Mouse (Mus musculus) c-Kit-positive CD71-negative TER-119-negative erythroid progenitor cells, embryonic 14.5 days (primary cell): ENCODE results near the gene Rnf24.
"Not testable (repeated sequence)": the region's sequence is repeated elsewhere in the genome, so short reads cannot be mapped to it uniquely, and the experiment has no call there.

Experiments
- DNase-seq: peaks from one replicate; pipeline ENCODE4 v3.0.0-alpha.2; 2013; ENCODE audit warnings: low read depth

Gene Rnf24

GRCm38 (mm10) chr2:131337602-131338001 lies 15.1 kb downstream of the Rnf24 start:
- DNase-seq: no peak

- no peak for DNase-seq
Observed at GRCm38 (mm10) chr2:131330548-131330947, 22.1 kb downstream of the Rnf24 start.

DNA sequence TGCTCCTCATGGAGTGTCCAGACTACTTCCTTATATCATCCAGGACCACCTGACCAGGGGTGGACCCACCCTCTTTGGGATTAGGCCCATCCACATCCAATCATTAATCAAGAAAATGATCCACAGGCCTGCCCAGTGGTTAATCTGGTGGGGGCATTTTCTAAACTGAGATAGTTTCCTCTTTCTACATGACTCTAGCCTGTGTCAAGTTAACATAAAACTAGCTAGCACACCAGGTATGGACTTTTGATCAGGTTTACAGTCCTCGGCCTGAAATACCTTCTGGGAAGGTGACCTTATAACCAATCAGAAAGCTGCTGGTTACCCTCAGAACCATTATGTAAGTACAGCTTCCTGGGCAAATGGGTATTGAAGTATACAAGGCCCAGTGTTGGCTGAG lies 23.7 kb downstream of the Rnf24 start:
- no peak for DNase-seq

GRCm38 (mm10) chr2:131326044-131326443 lies 26.6 kb downstream of the Rnf24 start:
- DNase-seq: no peak

GRCm38 (mm10) chr2:131323675-131324074 lies 29.0 kb downstream of the Rnf24 start:
- DNase-seq: no peak

DNA sequence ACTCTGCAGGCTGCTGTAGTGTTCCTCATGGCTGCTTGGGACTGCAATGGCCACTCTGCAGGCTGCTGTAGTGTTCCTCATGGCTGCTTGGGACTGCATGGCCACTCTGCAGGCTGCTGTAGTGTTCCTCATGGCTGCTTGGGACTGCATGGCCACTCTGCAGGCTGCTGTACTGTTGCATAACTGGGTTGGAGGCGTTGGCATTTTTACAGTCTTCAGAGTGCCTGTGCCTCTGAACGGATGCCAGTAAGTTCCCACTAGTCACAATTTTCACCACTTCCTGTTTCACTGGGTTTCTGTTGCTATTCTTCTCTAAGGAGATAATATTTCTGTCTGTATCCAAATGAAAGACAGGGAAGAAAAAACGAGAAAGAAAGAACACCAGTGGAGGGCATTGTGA lies 31.5 kb downstream of the Rnf24 start:
- DNase-seq: peak; percentile 23

- no peak for DNase-seq
Observed at GRCm38 (mm10) chr2:131319401-131319800, 33.3 kb downstream of the Rnf24 start.

DNA sequence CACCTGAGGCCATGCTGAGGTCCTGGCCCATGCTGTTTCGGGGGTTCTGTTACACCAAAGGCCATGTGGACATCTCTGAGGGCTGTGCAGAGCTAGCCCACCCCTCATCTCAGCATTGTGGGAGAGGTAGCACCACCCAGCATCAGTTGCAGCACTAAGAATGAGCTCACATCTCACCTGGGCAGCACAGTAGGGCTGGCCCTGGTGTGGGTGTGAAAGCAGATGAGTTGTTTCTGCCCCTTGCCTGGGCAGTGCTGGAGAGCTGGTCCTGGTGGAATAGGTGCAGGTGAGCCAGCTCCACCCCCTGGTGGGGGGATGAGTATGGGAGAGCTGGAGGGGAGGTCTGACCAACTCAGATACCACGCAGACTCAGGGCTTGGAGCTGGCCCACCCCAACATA lies 36.5 kb downstream of the Rnf24 start:
- no peak for DNase-seq

DNA sequence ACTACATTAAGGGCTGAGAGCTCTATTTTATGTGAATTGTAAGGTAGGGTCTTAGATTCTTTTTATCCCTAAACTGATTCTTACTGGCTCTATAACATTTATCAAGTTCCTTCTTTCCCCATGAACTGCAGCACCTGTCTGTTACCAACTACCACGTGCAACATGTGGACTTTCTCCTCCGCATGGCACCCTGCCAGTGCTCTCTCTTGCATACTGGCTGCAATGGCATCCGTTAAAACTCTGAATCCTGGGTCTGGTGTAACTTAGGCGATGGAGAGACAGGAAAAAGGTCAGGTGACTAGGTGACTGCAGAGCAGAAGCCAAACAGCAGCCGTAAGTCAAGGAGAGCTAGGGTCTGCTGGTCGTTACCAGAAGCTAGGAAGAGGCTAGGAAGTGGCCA lies 43.4 kb downstream of the Rnf24 start:
- DNase-seq: no peak

GRCm38 (mm10) chr2:131307822-131308221 lies 44.9 kb downstream of the Rnf24 start:
- no peak for DNase-seq

- no peak for DNase-seq
Observed at GRCm38 (mm10) chr2:131307391-131307790, 45.3 kb downstream of the Rnf24 start.

DNA sequence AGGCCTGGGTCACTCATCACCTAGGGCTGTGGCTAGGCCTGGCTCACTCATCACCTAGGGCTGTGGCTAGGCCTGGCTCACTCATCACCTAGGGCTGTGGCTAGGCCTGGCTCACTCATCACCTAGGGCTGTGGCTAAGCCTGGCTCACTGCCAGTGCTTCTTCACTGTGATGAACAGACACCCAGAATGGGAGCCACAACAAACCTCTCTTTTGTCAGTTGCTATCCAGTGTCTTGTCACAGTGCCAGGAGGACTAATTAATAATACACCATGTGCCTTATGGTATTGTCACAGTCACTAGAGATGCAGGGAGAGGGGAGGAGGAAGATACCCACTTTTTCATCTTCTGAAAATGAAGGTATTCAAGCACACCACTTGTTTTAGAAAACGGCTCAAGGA lies 47.5 kb downstream of the Rnf24 start:
- DNase-seq: not testable (repeated sequence)

DNA sequence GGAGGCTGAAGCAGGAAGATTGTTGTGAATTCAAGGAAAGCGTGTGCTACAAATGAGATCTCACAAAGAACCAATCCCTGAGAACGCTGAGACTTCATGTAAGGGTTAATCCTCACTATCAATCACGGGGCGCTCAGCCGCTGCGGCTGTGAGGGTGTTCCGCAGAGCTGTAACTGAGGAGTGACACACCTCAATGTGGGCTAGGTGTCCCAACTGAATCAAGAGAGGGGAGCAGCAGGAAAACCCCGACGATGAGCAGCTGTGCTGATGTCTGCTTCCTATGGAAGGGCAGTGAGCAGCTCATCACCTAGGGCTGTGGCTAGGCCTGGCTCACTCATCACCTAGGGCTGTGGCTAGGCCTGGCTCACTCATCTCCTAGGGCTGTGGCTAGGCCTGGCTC lies 48.2 kb downstream of the Rnf24 start:
- no peak for DNase-seq

DNA sequence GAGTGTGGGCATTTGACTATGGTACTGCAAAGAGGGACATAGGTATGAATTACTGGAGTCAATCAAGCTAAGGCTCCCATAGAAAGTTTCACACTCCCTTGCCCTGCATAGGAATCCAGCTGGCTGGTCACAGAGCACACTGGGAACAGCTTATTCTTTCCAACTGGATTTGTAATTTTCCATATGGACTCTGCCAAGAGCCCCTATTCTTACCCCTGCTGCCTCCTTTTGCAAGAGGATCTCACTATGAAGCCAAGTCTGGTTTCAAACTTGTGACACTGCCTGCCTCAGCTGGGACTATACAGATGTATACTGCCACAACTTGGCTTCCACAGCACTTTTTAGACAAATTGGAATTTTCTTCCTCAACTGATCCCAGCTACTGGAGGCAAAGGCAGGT lies 51.1 kb downstream of the Rnf24 start:
- no peak for DNase-seq

GRCm38 (mm10) chr2:131300485-131300884 lies 52.2 kb downstream of the Rnf24 start:
- DNase-seq: no peak

GRCm38 (mm10) chr2:131298674-131299073 lies 54.0 kb downstream of the Rnf24 start:
- not testable (repeated sequence) for DNase-seq

- no peak for DNase-seq
Observed at GRCm38 (mm10) chr2:131296746-131297261, 55.9 kb downstream of the Rnf24 start.

GRCm38 (mm10) chr2:131290669-131291068 lies 62.0 kb downstream of the Rnf24 start:
- DNase-seq: no peak

DNA sequence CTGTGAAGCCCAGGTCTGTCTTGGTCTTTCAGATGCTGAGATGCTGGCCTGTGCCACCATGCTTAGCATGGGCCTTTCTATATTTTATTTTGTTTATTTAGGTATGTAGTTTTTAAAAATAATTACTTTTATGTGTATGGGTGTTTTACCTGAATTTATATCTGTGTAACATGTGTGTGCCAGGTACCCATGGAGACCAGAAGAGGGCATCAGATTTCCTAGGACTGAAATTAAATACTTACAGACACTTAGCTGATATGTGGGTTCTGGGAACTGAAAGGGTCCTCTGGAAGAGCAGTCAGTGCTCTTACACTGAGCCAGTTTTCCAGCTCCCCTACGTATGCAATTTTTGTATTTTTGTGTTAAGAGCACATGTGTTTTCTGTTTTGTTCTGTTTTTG lies 66.4 kb downstream of the Rnf24 start:
- no peak for DNase-seq

DNA sequence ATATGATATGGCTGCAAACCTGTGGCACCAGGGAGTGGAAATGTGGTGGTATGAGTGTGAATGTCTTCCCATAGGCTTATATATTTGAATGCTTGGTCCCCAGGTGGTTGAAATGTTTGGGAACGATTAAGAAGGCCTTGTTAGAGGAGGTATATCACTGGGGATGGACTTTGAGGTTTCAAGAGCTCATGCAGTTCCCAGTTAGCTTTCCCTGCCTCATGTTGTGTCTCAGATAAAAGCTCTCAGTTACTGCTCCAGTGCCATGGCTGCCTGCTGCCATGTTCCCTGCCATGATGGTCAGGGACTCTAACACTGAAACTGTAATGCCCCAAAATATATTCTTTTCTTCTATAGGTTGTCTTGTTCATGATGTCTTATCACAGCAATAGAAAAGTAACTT lies 71.1 kb downstream of the Rnf24 start:
- DNase-seq: no peak

- DNase-seq: no peak
Observed at GRCm38 (mm10) chr2:131276722-131277121, 76.0 kb downstream of the Rnf24 start.

GRCm38 (mm10) chr2:131275493-131275892 lies 77.2 kb downstream of the Rnf24 start:
- DNase-seq: no peak

DNA sequence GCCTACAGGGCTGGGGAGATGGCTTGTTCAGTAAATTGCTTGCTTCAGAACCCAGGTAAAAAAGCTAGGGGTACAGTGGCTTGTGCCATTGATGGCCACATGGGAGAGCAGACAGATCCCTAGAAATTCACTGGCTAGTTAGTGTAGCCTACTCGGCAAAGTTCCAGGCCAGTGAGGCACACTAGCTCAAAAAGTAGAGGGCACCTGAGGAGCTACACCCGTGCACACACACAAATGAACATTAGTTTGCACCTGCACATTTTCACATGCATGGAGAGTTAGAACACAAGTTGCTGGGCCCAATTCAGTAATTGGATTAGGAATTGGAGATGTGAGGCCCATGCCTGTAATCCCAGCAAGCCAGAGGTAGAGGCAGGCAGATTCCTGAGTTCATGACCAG lies 87.6 kb downstream of the Rnf24 start:
- DNase-seq: no peak

DNA sequence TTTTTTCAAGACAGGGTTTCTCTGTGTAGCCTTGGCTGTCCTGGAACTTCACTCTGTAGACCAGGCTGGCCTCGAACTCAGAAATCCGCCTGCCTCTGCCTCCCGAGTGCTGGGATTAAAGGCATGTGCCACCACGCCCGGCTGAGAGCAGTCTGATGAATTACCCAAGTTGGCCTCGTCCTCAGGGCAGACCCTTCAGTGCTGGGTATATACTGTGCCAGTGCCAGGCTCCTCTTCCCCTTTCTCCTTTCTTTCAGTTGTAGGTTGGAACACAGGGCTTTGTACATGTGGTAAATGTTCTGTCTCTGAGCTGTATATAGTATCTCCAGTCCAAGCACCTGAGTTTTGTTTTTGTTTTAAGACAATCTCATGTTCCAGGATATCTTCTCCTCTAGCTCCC lies 88.7 kb downstream of the Rnf24 start:
- no peak for DNase-seq
